In genomic region chr11:111532457-111532856, GRCm38 (mm10) we compare ENCODE assay signal across 9 mouse cellular contexts.
DNase-seq lines count a peak whose midpoint lies in the region; ATAC-seq and TF ChIP-seq lines count a peak whose summit lies in the region.
"Had no signal": no experiment of that assay in that cellular context is flagged by ENCODE, and none has a peak within 500 bp of the region (broad histone marks: within the 10 kb centered on the region; RNA-seq: fewer than 3 reads in every experiment).

No protein-coding gene starts in this region.

- no peak overlapping the region for H3K4me3 ChIP-seq in kidney, postnatal 0 days (replicated peaks; ENCODE audit: low read depth, low read length)
- H3K4me3 ChIP-seq in C2C12 (ENCODE audit: insufficient read depth, poor library complexity, severe bottlenecking) = no peak overlapping the region
- no peak overlapping the region for H3K4me3 ChIP-seq in stomach, postnatal 0 days (ENCODE audit: low read depth, low read length)
- H3K4me3 ChIP-seq: embryonic facial prominence, embryonic 15.5 days had no signal

- H3K9ac ChIP-seq in kidney, postnatal 0 days (ENCODE audit: low read depth, low read length) = no peak overlapping the region
- H3K9ac ChIP-seq in stomach, postnatal 0 days (ENCODE audit: low read length) = no peak overlapping the region
- H3K9ac ChIP-seq: embryonic facial prominence, embryonic 15.5 days had no signal

- H3K27me3 ChIP-seq in kidney, postnatal 0 days (ENCODE audit: insufficient read depth, low read length) = peaks cover 2% of the 10 kb centered on the region; the same call in 1 of the 2 replicates
- H3K27me3 ChIP-seq in C2C12 (ENCODE audit: control insufficient read depth, insufficient read depth, insufficient read length) = no peaks in the 10 kb centered on the region
- no peaks in the 10 kb centered on the region for H3K27me3 ChIP-seq in stomach, postnatal 0 days (ENCODE audit: control insufficient read depth, insufficient read depth, low read length)

- no peaks in the 10 kb centered on the region for H3K36me3 ChIP-seq in kidney, postnatal 0 days (ENCODE audit: insufficient read depth, low read length)
- H3K36me3 ChIP-seq in C2C12 (ENCODE audit: control insufficient read depth, insufficient read depth) = no peaks in the 10 kb centered on the region
- no peaks in the 10 kb centered on the region for H3K36me3 ChIP-seq in stomach, postnatal 0 days (ENCODE audit: control insufficient read depth, insufficient read depth, low read length)
- H3K36me3 ChIP-seq: embryonic facial prominence, embryonic 15.5 days had no signal

- no peak overlapping the region for H3K27ac ChIP-seq in kidney, postnatal 0 days
- H3K27ac ChIP-seq in stomach, postnatal 0 days (replicated peaks) = no peak overlapping the region
- H3K27ac ChIP-seq: embryonic facial prominence, embryonic 15.5 days had no signal

- TF ChIP-seq EP300 in stomach, postnatal 0 days (optimal IDR thresholded peaks at IDR 0.05) = no peak

- H3K9me3 ChIP-seq in kidney, postnatal 0 days (replicated peaks; ENCODE audit: low read length) = no peaks in the 10 kb centered on the region
- H3K9me3 ChIP-seq in stomach, postnatal 0 days (ENCODE audit: control insufficient read depth, low read length) = no peaks in the 10 kb centered on the region
- H3K9me3 ChIP-seq: embryonic facial prominence, embryonic 15.5 days had no signal

- TF ChIP-seq CTCF in kidney, postnatal 0 days (IDR thresholded peaks at IDR 0.05; ENCODE audit: low read depth) = peak; percentile 82
- TF ChIP-seq CTCF in C2C12 (IDR thresholded peaks at IDR 0.05; ENCODE audit: control insufficient read depth, insufficient read depth, insufficient read length) = peak; percentile 10
- TF ChIP-seq CTCF in stomach, postnatal 0 days (IDR thresholded peaks at IDR 0.05; ENCODE audit: low read depth) = peak; percentile 83

- H3K79me3 ChIP-seq in C2C12 (ENCODE audit: low read depth) = no peaks in the 10 kb centered on the region

- WGBS in kidney, postnatal 0 days = 24% methylated on average over 5 of the region's 5 CpGs
- 19% methylated on average over 5 of the region's 5 CpGs for WGBS in stomach, postnatal 0 days

- no peak overlapping the region for H3K4me2 ChIP-seq in kidney, postnatal 0 days (ENCODE audit: low read length)
- no peak overlapping the region for H3K4me2 ChIP-seq in stomach, postnatal 0 days (replicated peaks; ENCODE audit: low read depth)
- H3K4me2 ChIP-seq: embryonic facial prominence, embryonic 15.5 days had no signal

- no peak for ATAC-seq in CD4-positive, CD25-positive, alpha-beta regulatory T cell, adult 4 months
- no peak for ATAC-seq in kidney, postnatal 0 days (replicated peaks; ENCODE audit: low FRiP score, low read depth)
- ATAC-seq in hematopoietic stem cell, adult 5-6 weeks (replicated peaks in 1 of 2; ENCODE audit: insufficient read depth in 1 of 2, low FRiP score in 2 of 2, low TSS enrichment in 1 of 2, low read depth in 1 of 2, poor library complexity in 2 of 2, severe bottlenecking in 2 of 2) = peak; percentile 19 to 48; a peak in 1 of 4 replicates
- ATAC-seq in stomach, postnatal 0 days (ENCODE audit: low FRiP score, low TSS enrichment) = no peak

- no peaks in the 10 kb centered on the region for H3K4me1 ChIP-seq in kidney, postnatal 0 days (replicated peaks; ENCODE audit: insufficient read depth, low read length)
- H3K4me1 ChIP-seq in stomach, postnatal 0 days (replicated peaks; ENCODE audit: control insufficient read depth, insufficient read depth) = no peaks in the 10 kb centered on the region
- H3K4me1 ChIP-seq: embryonic facial prominence, embryonic 15.5 days had no signal

- H3ac ChIP-seq in C2C12 (ENCODE audit: control insufficient read depth, insufficient read length, low read depth) = no peak overlapping the region

- no peaks in the 10 kb centered on the region for H3K79me2 ChIP-seq in C2C12 (ENCODE audit: control insufficient read depth, insufficient read depth)

- peak; percentile 17 for DNase-seq in CD4-positive, CD25-positive, alpha-beta regulatory T cell, adult 2 months (ENCODE audit: low read depth, low spot score)
- DNase-seq in kidney, postnatal 0 days (ENCODE audit: low spot score) = peak; percentile 76
- no peak for DNase-seq in kidney, adult 8-10 months
- DNase-seq in stomach, postnatal 0 days (ENCODE audit: low spot score) = no peak
- DNase-seq in urinary bladder, adult 2 months (ENCODE audit: low spot score) = no peak

TF ChIP-seq in C2C12, 6 proteins besides CTCF, POLR2A, EP300 and RAD21:
- TF ChIP-seq MYOD1 (IDR thresholded peaks at IDR 0.05; ENCODE audit: control insufficient read depth, insufficient read length, low read depth) (no peak), MYOG (IDR thresholded peaks at IDR 0.05; ENCODE audit: control insufficient read depth, extremely low read depth, insufficient read length) (no peak), MAX (IDR thresholded peaks at IDR 0.05) (no peak), FOSL1 (IDR thresholded peaks at IDR 0.05; ENCODE audit: insufficient read depth, low read length, poor library complexity, severe bottlenecking) (no peak), USF1 (IDR thresholded peaks at IDR 0.05; ENCODE audit: low read depth) (no peak), CEBPB (IDR thresholded peaks at IDR 0.05; ENCODE audit: low read depth) (no peak)

Comparison
In these comparisons a context has a peak if more than half of its experiments do, and no peak if none do; other contexts are left out.
1. DNase-seq: peak in CD4-positive, CD25-positive, alpha-beta regulatory T cell, adult 2 months (single experiment) and kidney, postnatal 0 days (single experiment); none in kidney, adult 8-10 months (0 of 2), stomach, postnatal 0 days (single experiment) and urinary bladder, adult 2 months (single experiment).
2. ATAC-seq: peak in hematopoietic stem cell, adult 5-6 weeks (2 of 2); none in CD4-positive, CD25-positive, alpha-beta regulatory T cell, adult 4 months (single experiment), kidney, postnatal 0 days (single experiment) and stomach, postnatal 0 days (single experiment).
3. CTCF ChIP-seq: peak in every context shown above with its lines; median percentile 83 in stomach, postnatal 0 days; 82 in kidney, postnatal 0 days; 10 in C2C12.